Mouse (Mus musculus): ENCODE results near the gene Gm28042. TPM values are rescaled to one million over a fixed set of nuclear protein-coding genes. Genes with fewer than 3 reads are reported as not detected.

Gm28042 gene
- polyA plus RNA-seq, 1 experiment from 2014 or later = 4.3 TPM

DNA sequence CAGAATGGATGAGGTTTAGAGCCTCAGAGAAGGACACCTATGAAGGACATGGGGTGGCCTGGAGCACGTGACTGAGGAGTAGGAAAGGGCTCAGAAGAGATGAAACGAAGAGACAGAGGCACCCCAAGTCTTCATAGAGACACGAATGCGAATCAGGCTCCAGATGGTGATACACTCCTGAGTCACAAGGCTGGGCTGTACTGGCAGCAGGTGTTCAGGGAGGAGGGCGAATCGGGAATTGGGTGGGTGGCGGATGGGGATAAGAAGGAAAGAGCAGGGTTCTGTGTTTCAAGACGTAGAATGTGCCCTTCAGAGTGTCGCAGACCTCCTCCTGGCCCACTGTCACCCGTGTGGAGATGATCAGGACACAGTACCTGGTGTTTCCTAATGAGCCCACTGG lies 38.0 kb downstream of the Gm28042 start:
- H3K9me3 ChIP-seq = no peaks in the 10 kb centered on the region
- no peak overlapping the region for H3K4me2 ChIP-seq (replicated peaks)
- H3K4me1 ChIP-seq = no peaks in the 10 kb centered on the region
- no peak for ATAC-seq (ENCODE audit: low FRiP score, low read depth)
- no peak overlapping the region for H3K9ac ChIP-seq
- WGBS = 84% methylated on average over 10 of the region's 10 CpGs
- H3K36me3 ChIP-seq = no peaks in the 10 kb centered on the region
- H3K27me3 ChIP-seq = no peaks in the 10 kb centered on the region
- no peak overlapping the region for H3K4me3 ChIP-seq
- no peak overlapping the region for H3K27ac ChIP-seq

DNA sequence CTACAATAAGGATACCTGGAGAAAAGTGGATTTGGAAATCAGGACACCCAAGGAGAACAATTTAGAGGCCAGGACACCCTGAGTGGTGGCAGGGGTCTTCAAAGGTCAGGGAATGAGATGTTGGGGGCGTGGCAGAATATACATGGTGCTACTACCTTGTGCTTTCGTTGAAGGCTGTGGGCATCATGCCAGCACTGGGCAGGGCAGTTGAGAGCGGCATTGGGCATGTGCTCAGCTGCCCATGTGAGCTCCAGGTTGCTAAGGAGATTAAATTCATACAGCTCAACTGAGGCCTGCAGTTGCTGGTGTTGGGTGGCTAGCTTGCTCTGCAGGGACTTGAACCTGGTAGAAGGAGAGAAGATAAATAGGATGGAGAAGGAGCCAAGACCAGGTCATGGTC lies 38.9 kb downstream of the Gm28042 start:
- Histone ChIP-seq H3K27ac (no peak overlapping the region), H3K27me3 (no peaks in the 10 kb centered on the region), H3K4me1 (no peaks in the 10 kb centered on the region), H3K9ac (no peak overlapping the region), H3K36me3 (no peaks in the 10 kb centered on the region), H3K4me2 (replicated peaks) (no peak overlapping the region), H3K9me3 (no peaks in the 10 kb centered on the region), H3K4me3 (no peak overlapping the region)
- ATAC-seq (ENCODE audit: low FRiP score, low read depth) = no peak
- 77% methylated on average over 3 of the region's 3 CpGs for WGBS

- Histone ChIP-seq H3K4me3 (no peak overlapping the region), H3K27me3 (no peaks in the 10 kb centered on the region), H3K36me3 (no peaks in the 10 kb centered on the region), H3K27ac (no peak overlapping the region), H3K9ac (no peak overlapping the region; the same call in 1 of the 2 replicates), H3K4me1 (no peaks in the 10 kb centered on the region), H3K4me2 (replicated peaks) (peak overlapping the region; percentile 31), H3K9me3 (no peaks in the 10 kb centered on the region)
- WGBS = 39% methylated on average over 16 of the region's 16 CpGs
- no peak for ATAC-seq (ENCODE audit: low FRiP score, low read depth)
Measured at GRCm38 (mm10) chr2:120068555-120069465, 41.5 kb downstream of the Gm28042 start.

- 63% methylated on average over 8 of the region's 8 CpGs for WGBS
- Histone ChIP-seq H3K9ac (no peak overlapping the region), H3K4me3 (no peak overlapping the region), H3K4me1 (no peaks in the 10 kb centered on the region), H3K27ac (no peak overlapping the region), H3K9me3 (no peaks in the 10 kb centered on the region), H3K27me3 (peaks cover 1% of the 10 kb centered on the region), H3K36me3 (no peaks in the 10 kb centered on the region), H3K4me2 (replicated peaks) (no peak overlapping the region)
- ATAC-seq (ENCODE audit: low FRiP score, low read depth) = peak; percentile 75
Measured at GRCm38 (mm10) chr2:120069466-120069990, 42.2 kb downstream of the Gm28042 start.

GRCm38 (mm10) chr2:120074096-120074495 lies 46.8 kb downstream of the Gm28042 start:
- WGBS = 88% methylated on average over 4 of the region's 4 CpGs
- H3K9ac ChIP-seq = no peak overlapping the region
- H3K4me2 ChIP-seq (replicated peaks) = no peak overlapping the region

GRCm38 (mm10) chr2:120076076-120076705 lies 48.9 kb downstream of the Gm28042 start:
- no peaks in the 10 kb centered on the region for H3K9me3 ChIP-seq
- WGBS = 2% methylated on average over 36 of the region's 36 CpGs

More at GRCm38 (mm10) chr2:120074096-120074495, 46.8 kb downstream of the Gm28042 start:
- Histone ChIP-seq H3K27ac (no peak overlapping the region), H3K4me1 (peaks cover 11% of the 10 kb centered on the region), H3K36me3 (no peaks in the 10 kb centered on the region), H3K4me3 (no peak overlapping the region), H3K9me3 (no peaks in the 10 kb centered on the region), H3K27me3 (peaks cover 31% of the 10 kb centered on the region)
- no peak for ATAC-seq (ENCODE audit: low FRiP score, low read depth)

DNA sequence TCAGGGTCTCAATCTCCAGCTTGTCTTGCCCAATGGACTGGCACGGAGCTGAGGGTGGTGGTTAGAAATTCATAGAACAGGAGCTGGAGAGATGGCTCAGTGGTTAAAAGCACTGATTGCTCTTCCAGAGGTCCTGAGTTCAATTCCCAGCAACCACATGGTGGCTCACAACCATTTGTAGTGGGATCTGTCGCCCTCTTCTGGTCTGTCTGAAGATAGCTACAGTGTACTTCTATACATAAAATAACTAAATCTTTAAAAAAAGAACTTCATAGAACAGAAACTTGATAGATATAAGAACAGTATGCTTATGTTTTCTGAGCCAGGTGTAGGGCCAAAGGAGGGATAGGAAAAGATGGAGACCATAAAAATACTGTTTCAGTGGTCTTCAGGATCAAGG lies 55.1 kb downstream of the Gm28042 start:
- Histone ChIP-seq H3K27me3 (peaks cover 2% of the 10 kb centered on the region), H3K4me3 (no peak overlapping the region), H3K4me1 (no peaks in the 10 kb centered on the region), H3K27ac (no peak overlapping the region), H3K9ac (no peak overlapping the region), H3K36me3 (no peaks in the 10 kb centered on the region), H3K9me3 (no peaks in the 10 kb centered on the region), H3K4me2 (replicated peaks) (no peak overlapping the region)
- WGBS = 70% methylated on average over 2 of the region's 2 CpGs
- no peak for ATAC-seq (ENCODE audit: low FRiP score, low read depth)

More at GRCm38 (mm10) chr2:120076076-120076705, 48.9 kb downstream of the Gm28042 start:
- Histone ChIP-seq H3K36me3 (no peaks in the 10 kb centered on the region), H3K27ac (no peak overlapping the region), H3K4me3 (peak overlapping the region; percentile 42), H3K9ac (peak overlapping the region; percentile 1; the same call in 1 of the 2 replicates), H3K27me3 (peaks cover 31% of the 10 kb centered on the region), H3K4me1 (peaks cover 11% of the 10 kb centered on the region), H3K4me2 (replicated peaks) (peak overlapping the region; percentile 73)
- peak; percentile 74 for ATAC-seq (ENCODE audit: low FRiP score, low read depth)

GRCm38 (mm10) chr2:120084593-120085361 lies 57.5 kb downstream of the Gm28042 start:
- Histone ChIP-seq H3K4me3 (no peak overlapping the region), H3K9me3 (no peaks in the 10 kb centered on the region), H3K9ac (no peak overlapping the region), H3K4me2 (replicated peaks) (no peak overlapping the region), H3K36me3 (no peaks in the 10 kb centered on the region), H3K4me1 (no peaks in the 10 kb centered on the region), H3K27me3 (no peaks in the 10 kb centered on the region), H3K27ac (no peak overlapping the region)
- 74% methylated on average over 14 of the region's 14 CpGs for WGBS
- peak; percentile 52; the same call in 1 of the 2 replicates for ATAC-seq (ENCODE audit: low FRiP score, low read depth)

DNA sequence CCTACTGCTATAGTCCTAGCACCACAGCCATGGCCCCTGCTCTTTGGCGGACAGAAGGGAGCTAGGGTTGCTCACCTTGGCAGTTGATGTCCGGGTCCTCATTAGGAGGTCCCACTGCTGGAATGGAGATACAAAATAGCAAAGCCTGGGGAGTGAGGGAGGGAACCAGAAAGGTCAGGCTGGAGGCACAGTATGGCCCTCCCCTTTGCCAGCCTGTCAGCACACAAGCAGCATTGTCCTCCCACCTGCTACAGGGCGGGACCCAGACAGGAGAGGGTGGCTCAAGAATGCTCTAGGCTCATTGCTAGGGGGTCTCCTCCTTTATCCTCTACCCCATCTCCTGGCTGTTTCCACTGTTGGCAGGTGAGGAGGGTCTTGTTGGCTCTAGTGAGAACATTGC lies 58.7 kb downstream of the Gm28042 start:
- H3K9ac ChIP-seq = no peak overlapping the region
- H3K36me3 ChIP-seq = no peaks in the 10 kb centered on the region
- 0 out of 2 replicates have a peak, but pooled peaks have one; percentile 8 for ATAC-seq (ENCODE audit: low FRiP score, low read depth)
- H3K27me3 ChIP-seq = no peaks in the 10 kb centered on the region
- no peak overlapping the region for H3K4me2 ChIP-seq (replicated peaks)
- H3K27ac ChIP-seq = no peak overlapping the region
- H3K9me3 ChIP-seq = no peaks in the 10 kb centered on the region
- 94% methylated on average over 3 of the region's 3 CpGs for WGBS
- no peak overlapping the region for H3K4me3 ChIP-seq
- no peaks in the 10 kb centered on the region for H3K4me1 ChIP-seq

GRCm38 (mm10) chr2:120087391-120087790 lies 60.1 kb downstream of the Gm28042 start:
- no peak overlapping the region for H3K4me2 ChIP-seq (replicated peaks)
- H3K4me3 ChIP-seq = no peak overlapping the region
- no peaks in the 10 kb centered on the region for H3K27me3 ChIP-seq
- 92% methylated on average over 3 of the region's 3 CpGs for WGBS
- ATAC-seq (ENCODE audit: low FRiP score, low read depth) = no peak
- H3K9ac ChIP-seq = no peak overlapping the region
- no peaks in the 10 kb centered on the region for H3K9me3 ChIP-seq
- no peaks in the 10 kb centered on the region for H3K36me3 ChIP-seq
- H3K27ac ChIP-seq = no peak overlapping the region
- H3K4me1 ChIP-seq = no peaks in the 10 kb centered on the region

- H3K27ac ChIP-seq = no peak overlapping the region
- H3K9ac ChIP-seq = no peak overlapping the region
- no peaks in the 10 kb centered on the region for H3K36me3 ChIP-seq
- no peaks in the 10 kb centered on the region for H3K9me3 ChIP-seq
- ATAC-seq (ENCODE audit: low FRiP score, low read depth) = no peak
- WGBS = 90% methylated on average over 2 of the region's 2 CpGs
- H3K4me3 ChIP-seq = no peak overlapping the region
- H3K27me3 ChIP-seq = no peaks in the 10 kb centered on the region
- no peaks in the 10 kb centered on the region for H3K4me1 ChIP-seq
- no peak overlapping the region for H3K4me2 ChIP-seq (replicated peaks)
Measured at GRCm38 (mm10) chr2:120087897-120088296, 60.6 kb downstream of the Gm28042 start.
